Mouse (Mus musculus) common myeloid progenitor, adult 5-6 weeks (primary cell): ENCODE measurements around the gene Wfdc16. TPM values are rescaled to one million over a fixed set of nuclear protein-coding genes. Genes with fewer than 3 reads are reported as not detected.
"Not testable (repeated sequence)": the region's sequence is repeated elsewhere in the genome, so short reads cannot be mapped to it uniquely, and the experiment has no call there.

Experiments used
- ATAC-seq: replicated peaks from 2 replicates; pipeline ENCODE4 v1.8.0; 2016; ENCODE audit warnings: low read depth, mild to moderate bottlenecking, moderate TSS enrichment, inconsistent platforms; ENCODE audit not compliant: poor library complexity, severe bottlenecking
- total RNA-seq: library from RNA; stranded (forward); fragments of 200-1000, 187-1606 nt; gene quantifications from 2 replicates; pipeline ENCODE4 v1.2.3, GENCODE M21; 2017

The Wfdc16 gene
- not detected in 2 replicates for total RNA-seq

GRCm38 (mm10) chr2:164638696-164639095 is at the start of gene Wfdc16:
Gene Wfdc16, minus strand, starts transcription at chr2:164638796.
- no peak for ATAC-seq

- ATAC-seq = no peak
Observed at GRCm38 (mm10) chr2:164684807-164685206, 46.2 kb upstream of the Wfdc16 start, which contains the start of gene Wfdc13. Gene Wfdc13, plus strand, starts transcription at chr2:164685107.

- ATAC-seq = peak; percentile 41; the same call in 1 of the 2 replicates
Observed at GRCm38 (mm10) chr2:164679906-164680305, 41.3 kb upstream of the Wfdc16 start.

GRCm38 (mm10) chr2:164678848-164679625 is 40.4 kb upstream of the Wfdc16 start:
- ATAC-seq = peak; percentile 89

- ATAC-seq = no peak
Observed at GRCm38 (mm10) chr2:164676916-164677685, 38.5 kb upstream of the Wfdc16 start.

GRCm38 (mm10) chr2:164676103-164676502 is 37.5 kb upstream of the Wfdc16 start:
- ATAC-seq = no peak

- ATAC-seq = no peak
Observed at GRCm38 (mm10) chr2:164673987-164674386, 35.4 kb upstream of the Wfdc16 start, which contains the start of gene Wfdc11. Gene Wfdc11, minus strand, starts transcription at chr2:164674087.

GRCm38 (mm10) chr2:164670938-164671337 is 32.3 kb upstream of the Wfdc16 start:
- ATAC-seq = no peak

- ATAC-seq = no peak
Observed at GRCm38 (mm10) chr2:164670261-164670660, 31.7 kb upstream of the Wfdc16 start.

- no peak for ATAC-seq
Observed at GRCm38 (mm10) chr2:164664851-164665250, 26.3 kb upstream of the Wfdc16 start.

GRCm38 (mm10) chr2:164656483-164656882 is 17.9 kb upstream of the Wfdc16 start, which contains the start of gene Wfdc9:
Gene Wfdc9, minus strand, starts transcription at chr2:164656583.
- ATAC-seq = no peak

- ATAC-seq = peak; percentile 98
Observed at GRCm38 (mm10) chr2:164655858-164656257, 17.3 kb upstream of the Wfdc16 start, which contains the start of gene Wfdc10. Gene Wfdc10, plus strand, starts transcription at chr2:164656046.

- ATAC-seq = no peak
Observed at GRCm38 (mm10) chr2:164641881-164642673, 3.5 kb upstream of the Wfdc16 start.

- peak; percentile 99 for ATAC-seq
Observed at GRCm38 (mm10) chr2:164641129-164641528, 2.5 kb upstream of the Wfdc16 start.

- ATAC-seq = no peak
Observed at GRCm38 (mm10) chr2:164635266-164635665, 3.3 kb downstream of the Wfdc16 start.

- no peak for ATAC-seq
Observed at GRCm38 (mm10) chr2:164621775-164622174, 16.8 kb downstream of the Wfdc16 start.

GRCm38 (mm10) chr2:164619050-164619449 is 19.5 kb downstream of the Wfdc16 start:
- no peak for ATAC-seq

- ATAC-seq = no peak
Observed at GRCm38 (mm10) chr2:164615386-164615785, 23.2 kb downstream of the Wfdc16 start.

- ATAC-seq = not testable (repeated sequence)
Observed at GRCm38 (mm10) chr2:164613471-164613870, 25.1 kb downstream of the Wfdc16 start, which contains the start of the genes Wfdc6b and Wfdc8. Gene Wfdc6b, plus strand, starts transcription at chr2:164613522. Gene Wfdc8, minus strand, starts transcription at chr2:164613626.

- no peak for ATAC-seq
Observed at GRCm38 (mm10) chr2:164608781-164609180, 29.8 kb downstream of the Wfdc16 start.
